Mouse (Mus musculus): Measurements from ENCODE around the gene Esx1.
A peak's percentile ranks its signal among the peaks of the same experiment; 100 is the strongest.

The Esx1 gene

DNA sequence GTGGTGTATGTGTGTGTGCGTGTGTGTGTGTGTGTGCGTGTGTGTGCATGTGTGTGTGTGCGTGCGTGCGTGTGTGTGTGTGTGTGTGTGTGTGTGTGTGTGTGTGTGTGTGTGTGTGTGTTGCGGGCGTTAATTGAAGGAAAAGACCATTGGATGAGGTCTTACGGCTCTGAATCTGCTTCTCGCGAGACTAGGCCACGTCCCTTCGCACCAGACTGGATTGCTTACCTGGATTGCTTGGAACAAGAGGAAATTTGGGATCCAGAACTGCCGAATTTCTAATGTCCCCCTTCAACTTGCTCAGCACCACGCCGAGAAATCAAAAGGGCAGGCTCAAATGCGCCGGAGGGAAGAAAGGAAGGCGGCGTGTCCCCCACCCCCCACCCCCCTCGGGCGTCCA, at the start of gene Esx1:
Gene Esx1, minus strand, starts transcription at position 366 of the 400 bp plus-strand sequence.
- no peak for DNase-seq (ENCODE audit: low spot score)

DNA sequence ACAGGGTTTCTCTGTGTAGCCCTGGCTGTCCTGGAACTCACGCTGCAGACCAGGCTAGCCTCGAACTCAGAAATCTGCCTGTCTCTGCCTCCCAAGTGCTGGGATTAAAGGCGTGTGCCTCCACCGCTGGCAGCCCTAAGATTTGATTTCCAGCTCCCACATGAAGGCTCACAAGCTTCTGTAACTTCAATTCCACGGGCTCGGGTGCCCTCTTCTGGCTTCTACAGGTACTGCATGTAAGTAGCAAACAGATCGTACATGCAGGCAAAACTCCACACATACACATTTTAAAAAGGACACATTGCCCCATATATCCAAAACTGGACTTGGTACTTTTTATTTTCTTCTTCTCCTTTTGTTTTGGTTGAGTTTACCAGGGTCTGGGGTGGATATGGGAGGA, 48.1 kb upstream of the Esx1 start:
- no peak for DNase-seq (ENCODE audit: low spot score)

DNA sequence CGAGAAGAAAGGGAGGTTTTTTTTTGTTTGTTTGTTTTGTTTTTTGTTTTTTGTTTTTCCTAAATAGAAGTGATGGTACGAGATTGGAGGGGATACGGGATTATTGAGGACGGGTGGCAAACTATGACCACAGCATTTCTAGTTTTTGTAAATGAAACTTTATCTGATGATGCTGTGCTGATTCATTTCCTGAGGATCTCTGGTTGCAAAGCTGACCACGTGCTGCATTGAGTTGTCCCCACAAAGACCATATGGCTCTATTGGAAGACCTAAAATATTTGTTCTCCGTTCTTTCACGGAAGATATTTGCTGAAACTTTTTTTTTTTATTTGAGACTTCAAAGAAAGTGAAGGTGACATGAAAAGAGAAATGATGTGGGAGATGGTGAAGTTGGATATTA, 45.8 kb upstream of the Esx1 start:
- DNase-seq (ENCODE audit: low spot score), result no peak

DNA sequence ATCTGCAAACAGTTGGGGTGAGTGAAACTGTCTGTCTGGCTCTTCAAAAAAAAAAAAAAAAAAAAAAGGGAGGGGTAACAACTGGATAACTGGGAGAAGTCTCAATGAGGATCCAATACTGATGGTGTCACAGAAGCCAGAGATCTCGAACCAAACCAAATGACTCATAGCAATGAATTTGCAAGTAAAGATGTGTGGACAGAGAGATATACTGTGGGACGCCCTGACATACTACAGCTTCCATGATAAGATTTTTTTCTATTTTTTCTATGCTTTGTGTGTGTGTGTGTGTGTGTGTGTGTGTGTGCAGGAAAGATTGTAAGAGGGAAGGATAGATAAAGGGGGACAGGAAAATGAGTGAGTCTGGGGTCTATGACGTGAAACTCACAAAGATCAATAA, 43.7 kb upstream of the Esx1 start:
- no peak for DNase-seq (ENCODE audit: low spot score)

DNA sequence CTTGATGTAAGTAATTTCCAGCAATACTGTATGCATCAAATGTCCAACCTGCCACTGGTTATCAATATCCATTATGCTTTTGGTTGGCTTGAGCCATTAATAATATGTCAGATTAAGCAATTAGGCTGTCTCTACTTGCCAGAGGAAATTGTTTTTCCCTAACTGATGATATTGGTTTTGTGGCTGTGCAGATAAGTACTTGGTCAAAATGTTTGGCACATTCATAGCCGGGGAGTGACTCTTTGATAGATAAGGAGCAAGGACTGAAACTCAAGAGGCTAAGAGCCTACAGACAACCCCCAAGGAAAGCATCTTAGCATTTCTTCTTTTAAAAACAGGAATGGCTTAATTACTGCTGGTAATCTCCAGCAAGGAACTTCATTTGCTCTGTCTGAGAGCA, 40.8 kb upstream of the Esx1 start:
- DNase-seq (ENCODE audit: low spot score), result no peak

DNA sequence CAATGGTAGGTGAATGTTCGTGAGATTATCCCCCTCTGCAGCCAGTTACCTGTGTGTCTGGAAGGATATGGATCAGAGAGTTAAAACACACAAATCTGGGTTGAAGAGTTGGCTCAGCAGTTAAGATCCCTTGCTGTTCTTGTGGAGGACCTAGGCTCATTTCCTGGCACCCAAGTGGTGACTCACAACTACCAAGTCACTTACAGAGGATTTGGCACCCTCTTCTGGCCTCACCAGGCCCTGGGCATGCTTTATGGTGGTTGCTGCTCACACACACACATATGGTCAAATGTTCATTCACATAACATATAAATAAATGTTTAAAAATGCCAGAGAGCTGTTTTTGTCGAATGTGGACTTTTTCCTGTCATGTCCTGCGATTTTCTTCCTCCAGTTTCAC, 39.1 kb upstream of the Esx1 start:
- no peak for DNase-seq (ENCODE audit: low spot score)

DNA sequence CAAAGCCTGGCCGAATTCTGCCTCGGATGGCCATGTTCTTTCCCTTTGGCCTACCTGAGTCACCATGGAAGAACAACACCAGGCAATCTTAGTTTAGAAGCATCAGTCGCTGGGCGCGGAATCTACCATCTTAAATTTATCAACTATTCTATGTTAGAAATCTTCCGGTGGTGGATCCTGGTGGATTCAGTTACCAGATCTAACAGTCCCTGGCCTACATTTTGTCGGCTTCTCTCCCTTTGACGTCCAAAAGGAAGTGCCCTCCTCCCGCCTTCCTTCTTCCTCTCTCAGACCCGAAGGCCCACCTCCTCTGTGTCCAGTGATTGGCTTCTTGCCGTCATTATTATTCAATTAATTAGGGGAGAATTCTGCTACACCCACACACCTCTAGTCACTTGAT, 27.2 kb upstream of the Esx1 start:
- DNase-seq (ENCODE audit: low spot score), result no peak

DNA sequence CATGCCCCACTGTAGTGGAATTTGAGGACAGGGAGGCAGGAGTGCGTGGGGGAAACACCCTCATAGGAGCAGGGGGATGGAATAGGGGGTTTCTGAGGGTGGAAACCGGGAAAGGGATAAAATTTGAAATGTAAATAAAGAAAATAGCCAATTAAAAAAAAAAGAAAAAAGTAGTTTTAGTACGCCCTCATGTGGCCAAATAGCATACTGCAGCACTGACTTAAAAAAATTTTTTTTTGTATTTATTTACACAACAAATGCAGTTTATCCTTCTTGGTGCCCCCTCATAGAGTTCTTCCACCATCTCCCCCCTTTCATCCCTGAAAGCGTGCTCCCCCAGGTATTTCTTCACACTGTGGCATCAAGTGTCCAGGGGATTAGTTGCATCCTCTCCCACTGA, 22.8 kb upstream of the Esx1 start:
- no peak for DNase-seq (ENCODE audit: low spot score)

DNA sequence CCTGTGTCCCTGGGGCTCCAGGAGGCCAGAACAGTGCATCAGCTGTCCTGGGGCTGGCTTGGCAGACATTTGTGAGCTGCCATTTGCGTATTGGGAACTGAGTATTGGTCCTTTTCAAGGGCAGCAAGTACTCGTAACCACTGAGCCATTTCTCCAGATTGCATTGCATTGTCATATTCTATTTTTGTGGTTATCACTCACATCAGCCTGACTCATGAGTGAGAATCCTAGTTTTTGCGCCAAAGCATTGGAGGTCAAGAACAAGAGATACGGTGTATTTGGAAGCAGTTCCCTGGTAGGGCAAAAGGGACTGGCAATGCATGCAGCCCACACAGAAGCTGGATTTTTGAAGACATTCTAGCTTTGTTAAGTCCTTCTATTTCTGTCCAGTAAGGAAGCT, 21.8 kb upstream of the Esx1 start:
- no peak for DNase-seq (ENCODE audit: low spot score)

DNA sequence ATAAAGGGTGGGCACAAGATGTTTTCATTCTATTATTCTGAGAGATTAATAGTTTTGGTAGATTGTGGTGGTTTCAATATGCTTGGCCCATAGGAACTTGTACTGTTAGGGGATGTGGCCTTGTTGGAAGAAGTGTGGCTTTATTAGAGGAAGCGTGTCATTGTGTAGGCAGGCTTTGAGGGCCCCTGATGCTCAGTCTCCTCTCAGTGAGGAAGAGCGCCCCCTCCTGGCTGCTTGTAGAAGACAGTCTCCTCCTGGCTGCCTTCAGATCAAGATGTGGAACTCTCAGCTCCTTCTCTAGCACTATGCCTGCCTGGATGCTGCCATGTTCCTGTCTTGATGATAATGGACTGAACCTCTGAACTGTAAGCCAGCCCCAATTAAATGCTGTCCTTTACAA, 20.7 kb upstream of the Esx1 start:
- DNase-seq (ENCODE audit: low spot score), result peak; percentile 1

DNA sequence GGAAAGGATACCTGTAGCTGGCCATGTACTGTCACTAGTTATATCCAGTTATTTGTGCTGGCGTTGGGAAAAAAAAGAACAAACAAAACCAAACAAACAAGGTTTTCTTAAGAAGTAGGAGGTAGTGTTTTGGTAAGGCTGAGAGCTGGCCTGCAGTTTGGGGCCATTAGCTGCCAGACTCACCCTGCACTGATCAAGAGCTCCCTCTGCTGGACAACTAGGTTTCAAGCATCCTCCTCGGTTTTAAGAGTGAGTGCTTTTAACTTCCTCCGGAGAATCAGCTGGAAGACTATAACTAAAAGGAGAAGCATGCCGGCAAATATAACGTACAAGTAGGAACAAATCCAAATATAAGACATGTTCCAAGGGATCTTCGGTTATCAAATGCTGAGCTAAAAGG, 19.8 kb upstream of the Esx1 start:
- DNase-seq (ENCODE audit: low spot score), result peak; percentile 18

DNA sequence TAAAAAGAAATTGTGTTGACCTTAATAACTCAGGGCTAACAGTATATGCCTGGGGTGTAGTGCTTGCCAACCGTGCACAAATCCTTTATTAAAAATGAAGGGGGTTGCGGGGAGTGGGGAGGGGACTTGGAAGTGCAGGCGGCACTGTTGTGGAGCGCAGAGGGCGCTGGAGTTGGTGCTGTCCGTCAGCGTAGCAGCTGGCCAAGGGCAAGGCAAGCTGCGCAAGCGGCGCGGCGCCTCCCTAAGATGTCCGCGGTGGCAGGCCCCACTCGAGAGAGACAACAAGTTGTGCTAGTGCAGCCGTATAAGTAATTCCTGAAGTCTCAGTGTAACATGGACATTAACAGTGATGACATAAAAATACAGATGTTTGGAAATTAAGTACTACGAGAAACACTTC, 5.7 kb upstream of the Esx1 start:
- DNase-seq (ENCODE audit: low spot score), result no peak

DNA sequence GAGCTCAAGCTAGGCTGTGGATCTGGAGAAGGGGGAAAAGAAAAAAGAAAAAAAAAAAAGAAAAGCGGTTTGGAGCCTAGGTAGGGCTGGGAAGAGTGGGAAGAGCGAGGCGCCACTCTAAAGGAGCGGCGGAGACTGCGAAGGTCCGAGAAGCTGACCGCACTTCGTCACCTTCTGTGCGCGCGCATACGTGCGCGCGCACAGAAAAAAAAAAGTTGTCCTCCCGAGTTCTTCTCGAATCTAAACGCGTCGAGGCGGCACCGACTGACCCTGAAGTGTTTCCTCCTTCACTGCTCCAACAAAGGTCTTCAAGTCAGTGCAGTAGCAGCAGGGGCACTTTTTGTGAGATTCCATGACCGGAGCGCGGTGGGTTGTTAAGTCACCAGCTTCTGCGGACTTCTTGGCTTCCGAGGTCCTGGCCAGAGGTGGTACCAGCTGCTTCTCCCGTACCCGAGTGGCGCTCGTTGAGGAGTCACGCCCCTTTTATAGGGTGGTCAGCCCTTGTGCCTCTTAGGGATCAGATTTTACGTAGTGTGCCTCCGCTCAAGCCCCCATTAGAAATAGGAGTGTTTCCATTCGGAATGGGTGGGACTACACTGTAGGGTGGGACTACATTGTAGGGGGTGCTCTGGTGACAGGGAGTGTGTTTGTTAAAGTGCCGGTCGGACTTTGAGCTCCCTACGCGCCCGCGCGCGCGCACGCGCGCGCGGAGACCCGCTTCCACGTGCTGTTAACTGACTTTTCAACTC, 2.0 kb downstream of the Esx1 start:
- no peak for DNase-seq (ENCODE audit: low spot score)

DNA sequence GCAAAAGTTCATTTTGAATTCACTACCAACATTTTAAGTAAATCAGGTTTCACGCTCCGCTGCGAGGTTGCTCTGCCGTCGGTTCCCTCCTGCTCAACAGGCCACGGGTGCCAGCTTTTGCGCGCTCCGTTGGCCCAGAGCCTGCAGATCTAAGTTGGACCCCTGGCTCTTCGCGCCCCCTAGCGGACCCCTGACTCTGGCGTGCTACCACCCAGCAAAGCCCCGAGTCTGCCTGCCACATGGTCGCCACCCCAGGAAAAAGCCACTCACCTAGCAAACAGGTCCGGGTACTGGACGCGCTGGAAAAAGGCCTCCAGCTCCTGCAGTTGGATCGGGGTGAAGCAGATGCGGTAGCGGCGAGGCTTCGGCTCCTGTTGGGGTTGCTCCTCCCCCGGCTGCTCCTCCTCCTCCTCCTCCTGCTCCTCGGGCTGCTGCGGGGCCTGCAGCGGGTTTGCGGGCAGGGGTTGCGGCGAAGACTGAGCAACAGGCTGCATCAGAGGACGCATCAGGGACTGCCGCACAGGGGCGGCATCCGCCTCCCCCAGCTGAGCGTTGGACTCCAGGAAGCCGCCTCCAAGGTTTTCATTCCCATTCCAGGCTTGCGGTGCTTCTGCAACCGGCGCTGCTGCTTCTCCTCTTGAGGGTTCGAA, 3.7 kb downstream of the Esx1 start:
- peak; percentile 27 for DNase-seq (ENCODE audit: low spot score)

DNA sequence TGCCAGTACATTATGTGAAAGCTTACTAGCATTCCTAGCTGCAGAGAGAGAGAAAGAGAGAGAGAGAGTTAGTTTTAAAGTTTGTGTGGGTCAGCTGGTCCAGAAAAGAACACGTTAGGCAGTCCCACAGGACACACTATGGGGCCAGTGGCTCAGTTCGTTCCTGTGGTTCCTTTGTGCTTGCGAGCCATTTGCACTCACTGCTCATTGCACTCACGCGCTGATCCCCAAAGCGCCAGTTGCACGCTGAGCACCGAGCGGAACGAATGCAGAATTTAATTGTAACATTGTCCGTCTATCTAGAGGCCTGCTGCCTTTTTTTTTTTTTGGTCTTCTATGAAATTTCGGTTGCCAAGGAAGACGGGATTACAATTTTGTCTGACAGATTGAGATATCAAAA, 15.4 kb downstream of the Esx1 start:
- no peak for DNase-seq (ENCODE audit: low spot score)

DNA sequence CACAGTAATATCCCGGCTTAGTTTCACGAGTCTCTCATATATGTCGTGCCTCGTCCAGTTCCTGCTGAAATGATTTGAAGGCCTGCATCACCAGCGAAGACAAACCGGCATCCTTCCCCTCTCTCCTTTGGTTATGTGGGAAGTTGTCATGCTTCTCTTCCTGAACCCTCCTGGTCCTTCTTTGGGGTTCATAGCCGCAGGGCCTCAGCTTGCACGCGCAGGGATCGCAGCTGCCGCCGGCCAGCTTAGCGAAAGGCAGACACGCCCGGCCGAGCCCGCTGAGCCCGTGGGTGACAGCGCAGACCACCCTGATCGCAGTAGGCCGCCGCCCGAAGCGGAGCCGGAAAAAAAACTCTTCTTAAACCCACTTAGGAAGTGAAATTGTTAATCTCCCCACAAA, 17.4 kb downstream of the Esx1 start:
- DNase-seq (ENCODE audit: low spot score), result no peak

Measured in T-cell, adult 2 months (primary cell).